Mouse (Mus musculus) myocyte (in vitro differentiated cells): ENCODE data around the gene Jph4. TPM values are rescaled to one million over a fixed set of nuclear protein-coding genes. Genes with fewer than 3 reads are reported as not detected.

Source experiments
- H3K27me3 ChIP-seq: one replicate; pipeline ENCODE4 v1.6.1; 2011; ENCODE audit not compliant: control insufficient read depth, insufficient read depth, insufficient read length
- H3K36me3 ChIP-seq: one replicate; pipeline ENCODE4 v1.6.1; 2011; ENCODE audit not compliant: control insufficient read depth, insufficient read depth
- H3K4me2 ChIP-seq: one replicate; pipeline ENCODE4 v1.6.1; 2011; ENCODE audit warnings: low read depth, control low read depth
- H3K4me3 ChIP-seq: one replicate; pipeline ENCODE4 v1.5.1; 2011; ENCODE audit warnings: mild to moderate bottlenecking, control low read depth, moderate library complexity
- H3K79me2 ChIP-seq: one replicate; pipeline ENCODE4 v1.6.1; 2011; ENCODE audit not compliant: control insufficient read depth, insufficient read depth
- H3ac ChIP-seq: one replicate; pipeline ENCODE4 v1.6.1; 2011; ENCODE audit not compliant: control insufficient read depth, insufficient read length
- CEBPB ChIP-seq: IDR thresholded peaks from 2 replicates; pipeline ENCODE4 v1.6.1; 2011; ENCODE audit warnings: mild to moderate bottlenecking, moderate library complexity; ENCODE audit not compliant: poor library complexity, insufficient read depth, severe bottlenecking
- E2F4 ChIP-seq: IDR thresholded peaks from one replicate; pipeline ENCODE4 v1.6.1; 2011; ENCODE audit warnings: mild to moderate bottlenecking, control low read depth, moderate library complexity; ENCODE audit not compliant: insufficient read depth
- MAX ChIP-seq: IDR thresholded peaks from one replicate; pipeline ENCODE4 v1.6.1; 2011; ENCODE audit warnings: low read depth, mild to moderate bottlenecking, control low read depth
- MYOD1 ChIP-seq, 3 experiments: IDR thresholded peaks; one replicate each; pipeline ENCODE4 v1.6.1; 2011; ENCODE audit warnings: control low read depth in 2 of 3, low read depth in 2 of 3, mild to moderate bottlenecking in 2 of 3, moderate library complexity in 1 of 3; ENCODE audit not compliant: insufficient read length in 2 of 3, control insufficient read depth in 1 of 3
- MYOG ChIP-seq, 3 experiments: IDR thresholded peaks; one replicate each; pipeline ENCODE4 v1.6.1; 2011; ENCODE audit warnings: control low read depth in 2 of 3, low read depth in 2 of 3, mild to moderate bottlenecking in 2 of 3; ENCODE audit not compliant: insufficient read length in 2 of 3, control insufficient read depth in 1 of 3, insufficient read depth in 1 of 3
- POLR2A ChIP-seq: IDR thresholded peaks from one replicate; pipeline ENCODE4 v1.6.1; 2011; ENCODE audit warnings: low read depth, mild to moderate bottlenecking, control low read depth, moderate library complexity; ENCODE audit not compliant: insufficient read length
- POLR2AphosphoS2 ChIP-seq: IDR thresholded peaks from one replicate; pipeline ENCODE4 v1.6.1; 2011; ENCODE audit warnings: low read depth, control low read depth; ENCODE audit not compliant: insufficient read length
- REST ChIP-seq: IDR thresholded peaks from one replicate; pipeline ENCODE4 v1.6.1; 2011; ENCODE audit warnings: mild to moderate bottlenecking, control low read depth, moderate library complexity; ENCODE audit not compliant: insufficient read depth, insufficient read length
- SRF ChIP-seq: IDR thresholded peaks from one replicate; pipeline ENCODE4 v1.6.1; 2011; ENCODE audit warnings: low read depth; ENCODE audit not compliant: control insufficient read depth, insufficient read length
- TCF12 ChIP-seq: IDR thresholded peaks from one replicate; pipeline ENCODE4 v1.6.1; 2011; ENCODE audit warnings: mild to moderate bottlenecking, control low read depth; ENCODE audit not compliant: poor library complexity, insufficient read depth, severe bottlenecking
- TCF3 ChIP-seq: IDR thresholded peaks from one replicate; pipeline ENCODE4 v1.6.1; 2011; ENCODE audit warnings: low read depth, control low read depth; ENCODE audit not compliant: insufficient read length
- USF1 ChIP-seq: IDR thresholded peaks from one replicate; pipeline ENCODE4 v1.6.1; 2011; ENCODE audit warnings: low read depth, mild to moderate bottlenecking, control low read depth, moderate library complexity
- polyA plus RNA-seq: library from polyadenylated mRNA; unstranded; fragments of >200 nt; fragmentation: generic; extraction: Trizol; gene quantifications from one replicate; pipeline ENCODE4 v1.2.1, GENCODE M21; 2012; ENCODE audit warnings: missing spikeins

Jph4 gene
- polyA plus RNA-seq, 1 experiment = not detected

DNA sequence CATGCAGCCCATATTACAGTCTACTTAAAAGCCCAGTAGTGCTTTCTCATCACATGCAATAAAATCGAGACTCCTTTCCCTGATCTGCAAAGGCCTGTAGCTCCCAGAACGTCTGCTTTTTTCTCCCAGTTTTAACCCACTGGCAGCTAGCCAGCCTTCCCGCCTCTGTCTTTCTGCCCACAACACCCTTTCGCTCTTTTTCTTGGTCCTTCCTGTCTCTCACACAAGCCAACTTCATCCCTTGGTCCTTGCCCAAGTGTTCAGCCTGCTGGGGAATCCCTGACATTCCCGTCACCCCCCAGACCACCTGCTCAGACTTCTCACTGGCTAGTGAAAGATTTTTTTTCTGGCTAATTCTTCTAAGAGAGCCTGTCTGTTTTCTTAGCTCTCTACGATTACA is 40.5 kb downstream of the Jph4 start:
- Histone ChIP-seq H3K4me2 (no peak overlapping the region), H3K27me3 (no peaks in the 10 kb centered on the region), H3K4me3 (no peak overlapping the region), H3K79me2 (no peaks in the 10 kb centered on the region), H3ac (no peak overlapping the region), H3K36me3 (no peaks in the 10 kb centered on the region)
- TF ChIP-seq POLR2A (no peak), MAX (no peak), USF1 (no peak), REST (no peak), TCF3 (no peak), E2F4 (no peak), POLR2AphosphoS2 (no peak), TCF12 (no peak), CEBPB (no peak), SRF (no peak), MYOD1 (IDR thresholded peaks at IDR 0.05; ENCODE audit: control insufficient read depth in 1 of 3, insufficient read length in 2 of 3, low read depth in 2 of 3) (no peak)

DNA sequence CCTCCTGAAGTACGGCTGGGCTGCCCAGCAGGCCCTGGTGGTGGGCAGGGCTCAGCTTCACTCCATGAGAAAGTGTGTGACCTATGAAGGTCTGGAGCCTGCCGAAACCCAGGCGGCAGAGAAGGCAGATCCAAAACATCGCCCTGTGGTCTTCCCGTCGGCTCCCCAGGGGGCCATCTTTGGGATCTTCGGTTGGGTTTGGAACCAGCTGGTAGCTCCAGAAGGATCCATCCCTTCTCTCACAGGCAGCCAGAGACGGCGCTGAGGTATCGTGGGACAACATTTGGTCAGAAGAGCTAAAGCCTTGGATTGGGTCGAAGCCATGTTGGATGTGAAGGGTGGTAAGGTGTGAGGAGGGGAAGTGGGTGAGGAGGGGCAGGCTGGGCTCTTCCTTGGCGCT is 42.3 kb downstream of the Jph4 start:
- TF ChIP-seq SRF = no peak
- TF ChIP-seq POLR2A = no peak
- no peak for TF ChIP-seq POLR2AphosphoS2
- no peak for TF ChIP-seq MYOD1 (IDR thresholded peaks at IDR 0.05; ENCODE audit: control insufficient read depth in 1 of 3, insufficient read length in 2 of 3, low read depth in 2 of 3)
- no peak for TF ChIP-seq TCF12
- TF ChIP-seq MYOG (IDR thresholded peaks at IDR 0.05; ENCODE audit: control insufficient read depth in 1 of 3, insufficient read depth in 1 of 3, insufficient read length in 2 of 3, low read depth in 2 of 3) = no peak
- Histone ChIP-seq H3K4me3 (no peak overlapping the region), H3K27me3 (no peaks in the 10 kb centered on the region), H3K4me2 (no peak overlapping the region), H3K79me2 (no peaks in the 10 kb centered on the region), H3K36me3 (no peaks in the 10 kb centered on the region), H3ac (no peak overlapping the region)

DNA sequence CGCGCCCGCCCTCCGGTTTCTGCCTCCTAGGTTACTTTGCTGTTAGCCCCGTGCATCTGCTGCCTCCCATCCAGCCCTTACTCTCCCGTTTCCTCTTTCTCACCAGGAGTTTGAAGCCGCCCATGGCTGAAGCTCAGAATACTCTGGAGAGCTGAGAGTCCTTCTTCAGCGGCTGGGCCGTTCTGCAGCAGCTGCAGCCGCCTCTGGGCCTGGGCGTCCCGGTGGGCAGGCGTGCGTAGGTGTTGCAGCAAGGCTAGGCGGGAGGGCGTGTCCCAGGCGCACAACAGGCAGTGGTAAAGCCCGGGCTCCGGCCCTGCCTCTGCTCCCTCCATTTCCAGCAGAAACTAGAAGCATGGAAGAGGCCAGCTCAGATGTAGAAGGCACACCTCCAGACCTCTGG is 45.0 kb downstream of the Jph4 start:
- Histone ChIP-seq H3K79me2 (no peaks in the 10 kb centered on the region), H3K36me3 (no peaks in the 10 kb centered on the region), H3K27me3 (no peaks in the 10 kb centered on the region), H3ac (no peak overlapping the region), H3K4me2 (no peak overlapping the region), H3K4me3 (no peak overlapping the region)
- no peak for TF ChIP-seq SRF
- no peak for TF ChIP-seq MYOG (IDR thresholded peaks at IDR 0.05; ENCODE audit: control insufficient read depth in 1 of 3, insufficient read depth in 1 of 3, insufficient read length in 2 of 3, low read depth in 2 of 3)
- TF ChIP-seq MYOD1 (IDR thresholded peaks at IDR 0.05; ENCODE audit: control insufficient read depth in 1 of 3, insufficient read length in 2 of 3, low read depth in 2 of 3) = no peak
- no peak for TF ChIP-seq TCF3
- no peak for TF ChIP-seq POLR2A
- TF ChIP-seq POLR2AphosphoS2 = no peak
- TF ChIP-seq CEBPB = no peak
- TF ChIP-seq REST = no peak
- no peak for TF ChIP-seq MAX
- no peak for TF ChIP-seq USF1

DNA sequence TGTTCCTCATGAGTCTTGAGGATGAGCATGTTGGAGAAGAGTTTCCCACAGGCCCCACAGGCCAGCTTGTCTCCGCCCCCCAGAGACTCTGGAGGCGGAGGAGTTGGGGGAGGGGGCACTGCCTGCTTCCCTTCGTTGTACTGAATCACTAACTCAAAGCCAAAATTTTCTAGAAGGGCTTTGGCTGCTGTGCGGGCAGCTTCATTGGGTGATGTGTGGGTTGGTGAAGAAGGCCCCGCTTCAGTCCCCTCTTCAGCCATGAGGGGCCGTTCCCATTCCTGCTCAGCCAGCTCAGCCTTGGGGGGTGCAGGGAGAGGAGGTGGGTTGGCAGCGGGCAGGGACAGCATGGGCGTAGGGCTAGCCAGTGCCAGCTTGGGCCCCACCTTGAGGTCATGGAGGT is 50.7 kb downstream of the Jph4 start:
- Histone ChIP-seq H3K79me2 (no peaks in the 10 kb centered on the region), H3K4me3 (no peak overlapping the region), H3K27me3 (no peaks in the 10 kb centered on the region), H3K4me2 (no peak overlapping the region), H3ac (no peak overlapping the region), H3K36me3 (no peaks in the 10 kb centered on the region)
- TF ChIP-seq REST (no peak), POLR2AphosphoS2 (no peak), CEBPB (no peak), MYOG (IDR thresholded peaks at IDR 0.05; ENCODE audit: control insufficient read depth in 1 of 3, insufficient read depth in 1 of 3, insufficient read length in 2 of 3, low read depth in 2 of 3) (no peak), TCF12 (no peak), MAX (no peak), POLR2A (no peak), USF1 (no peak), MYOD1 (IDR thresholded peaks at IDR 0.05; ENCODE audit: control insufficient read depth in 1 of 3, insufficient read length in 2 of 3, low read depth in 2 of 3) (no peak)

DNA sequence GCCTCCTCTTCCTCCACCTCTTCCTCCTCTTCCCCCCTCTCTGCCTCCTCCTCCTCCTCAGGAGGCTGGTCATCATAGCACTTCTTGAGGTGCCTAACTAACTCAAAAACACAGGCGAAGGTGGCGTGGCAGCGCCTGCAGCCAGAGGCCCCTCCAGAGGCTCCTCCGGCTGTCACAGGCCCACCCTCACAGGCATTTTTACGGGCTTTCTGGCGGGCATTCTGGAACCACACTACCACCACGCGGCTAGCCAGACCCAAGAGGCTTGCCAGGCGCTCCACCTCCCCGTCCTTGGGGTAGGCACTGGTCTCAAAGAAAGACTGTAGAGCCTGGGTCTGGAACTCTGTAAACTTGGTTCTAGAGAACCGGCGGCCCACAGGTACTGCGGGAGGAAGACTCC is 51.3 kb downstream of the Jph4 start:
- no peak overlapping the region for H3K4me3 ChIP-seq
- H3K4me2 ChIP-seq = no peak overlapping the region
- no peaks in the 10 kb centered on the region for H3K27me3 ChIP-seq
- no peaks in the 10 kb centered on the region for H3K79me2 ChIP-seq
- no peak overlapping the region for H3ac ChIP-seq
- TF ChIP-seq USF1 = no peak
- no peak for TF ChIP-seq MAX
- TF ChIP-seq MYOD1 (IDR thresholded peaks at IDR 0.05; ENCODE audit: control insufficient read depth in 1 of 3, insufficient read length in 2 of 3, low read depth in 2 of 3) = no peak
- no peak for TF ChIP-seq CEBPB
- no peak for TF ChIP-seq POLR2A
- TF ChIP-seq POLR2AphosphoS2 = no peak
- TF ChIP-seq SRF = no peak
- TF ChIP-seq TCF12 = no peak
- TF ChIP-seq MYOG (IDR thresholded peaks at IDR 0.05; ENCODE audit: control insufficient read depth in 1 of 3, insufficient read depth in 1 of 3, insufficient read length in 2 of 3, low read depth in 2 of 3) = no peak
- TF ChIP-seq REST = no peak
- H3K36me3 ChIP-seq = no peaks in the 10 kb centered on the region
